Mouse (Mus musculus) cortical plate, adult 2 months (tissue): ENCODE data around the gene Olfm3.

Experiments
- CTCF ChIP-seq: fragments of 200-500 bp; IDR thresholded peaks from 2 replicates; pipeline ENCODE4 v1.5.1; 2011; ENCODE audit warnings: mild to moderate bottlenecking, control low read depth, low read length; ENCODE audit not compliant: insufficient read depth; ENCODE audit errors: extremely low read depth
- POLR2A ChIP-seq: fragments of 200-500 bp; IDR thresholded peaks from 2 replicates; pipeline ENCODE4 v1.6.1; 2011; ENCODE audit warnings: mild to moderate bottlenecking, low read length, control low read depth; ENCODE audit not compliant: insufficient read depth; ENCODE audit errors: extremely low read depth

GRCm38 (mm10) chr3:115028046-115028445 is 124.2 kb downstream of the Olfm3 start:
- TF ChIP-seq CTCF (no peak), POLR2A (no peak)
